9 mouse cellular contexts compared by ENCODE assay signal in genomic region chr9:78588411-78589033, GRCm38 (mm10). TPM values are rescaled to one million over a fixed set of nuclear protein-coding genes. Genes with fewer than 3 reads are reported as not detected.
A peak's percentile ranks its signal among the peaks of the same experiment; 100 is the strongest.
DNase-seq lines count a peak whose midpoint lies in the region; ATAC-seq and TF ChIP-seq lines count a peak whose summit lies in the region.
"Had no signal": no experiment of that assay in that cellular context is flagged by ENCODE, and none has a peak within 500 bp of the region (broad histone marks: within the 10 kb centered on the region; RNA-seq: fewer than 3 reads in every experiment).

No protein-coding gene starts in this region.

- DNase-seq in frontal cortex, postnatal 25 days (ENCODE audit: low spot score in 2 of 2) = no peak
- DNase-seq in adrenal gland, adult 8-10 months = peak; percentile 20
- DNase-seq in hindbrain, embryonic 14.5 days (ENCODE audit: low spot score) = no peak
- peak in 1 of 3 experiments; percentile 32 for DNase-seq in liver, embryonic 14.5 days (ENCODE audit: low read depth in 3 of 3, low spot score in 3 of 3)
- peak; percentile 21 for DNase-seq in midbrain, postnatal 0 days (ENCODE audit: low spot score)
- DNase-seq in retina, postnatal 1 day = no peak

- TF ChIP-seq EP300 in liver, embryonic 14.5 days (IDR thresholded peaks at IDR 0.05; ENCODE audit: low read depth) = no peak

- H3K27ac ChIP-seq in forebrain, embryonic 15.5 days (replicated peaks) = peak overlapping the region; percentile 71
- peak overlapping the region; percentile 63 for H3K27ac ChIP-seq in hindbrain, embryonic 14.5 days
- no peak overlapping the region for H3K27ac ChIP-seq in liver, embryonic 14.5 days
- H3K27ac ChIP-seq in midbrain, postnatal 0 days (ENCODE audit: low read depth, low read length) = peak overlapping the region; percentile 83

- H3K27me3 ChIP-seq in forebrain, embryonic 15.5 days = no peaks in the 10 kb centered on the region
- no peaks in the 10 kb centered on the region for H3K27me3 ChIP-seq in hindbrain, embryonic 14.5 days (ENCODE audit: control insufficient read depth, insufficient read depth, low read length)
- no peaks in the 10 kb centered on the region for H3K27me3 ChIP-seq in liver, embryonic 14.5 days (ENCODE audit: control insufficient read depth, insufficient read depth, low read length)
- no peaks in the 10 kb centered on the region for H3K27me3 ChIP-seq in midbrain, postnatal 0 days (ENCODE audit: insufficient read depth, low read length)
- H3K27me3 ChIP-seq: Patski had no signal

- H3K4me2 ChIP-seq in forebrain, embryonic 15.5 days (replicated peaks) = peak overlapping the region; percentile 48
- peak overlapping the region; percentile 56 for H3K4me2 ChIP-seq in hindbrain, embryonic 14.5 days (replicated peaks)
- peak overlapping the region; percentile 61 for H3K4me2 ChIP-seq in liver, embryonic 14.5 days (ENCODE audit: low read depth)
- H3K4me2 ChIP-seq in midbrain, postnatal 0 days (ENCODE audit: low read depth, low read length, poor library complexity, severe bottlenecking) = peak overlapping the region; percentile 59

- no peaks in the 10 kb centered on the region for H3K36me3 ChIP-seq in forebrain, embryonic 15.5 days
- H3K36me3 ChIP-seq in hindbrain, embryonic 14.5 days (replicated peaks; ENCODE audit: control insufficient read depth, insufficient read depth) = 0 out of 2 replicates have a peak, but pooled peaks cover 8% of the 10 kb centered on the region
- H3K36me3 ChIP-seq in liver, embryonic 14.5 days (replicated peaks; ENCODE audit: control insufficient read depth, insufficient read depth, low read depth) = no peaks in the 10 kb centered on the region
- 0 out of 2 replicates have a peak, but pooled peaks cover 3% of the 10 kb centered on the region for H3K36me3 ChIP-seq in midbrain, postnatal 0 days (ENCODE audit: insufficient read depth, low read length)

- H3K9ac ChIP-seq in forebrain, embryonic 15.5 days (replicated peaks) = no peak overlapping the region; the same call in 1 of the 2 replicates
- peak overlapping the region; percentile 67; the same call in 1 of the 2 replicates for H3K9ac ChIP-seq in hindbrain, embryonic 14.5 days
- H3K9ac ChIP-seq in liver, embryonic 14.5 days (replicated peaks) = peak overlapping the region; percentile 31; the same call in 1 of the 2 replicates
- no peak overlapping the region for H3K9ac ChIP-seq in midbrain, postnatal 0 days (replicated peaks; ENCODE audit: low read length, poor library complexity, severe bottlenecking)

- H3K4me3 ChIP-seq in forebrain, embryonic 15.5 days = peak overlapping the region; percentile 65
- H3K4me3 ChIP-seq in hindbrain, embryonic 14.5 days (replicated peaks; ENCODE audit: low read length) = peak overlapping the region; percentile 55
- peak overlapping the region; percentile 38 to 65 for H3K4me3 ChIP-seq in liver, embryonic 14.5 days (ENCODE audit: insufficient read depth in 1 of 2, low read depth in 2 of 2, low read length in 2 of 2)
- H3K4me3 ChIP-seq in midbrain, postnatal 0 days (ENCODE audit: low read depth, low read length) = peak overlapping the region; percentile 66

- peaks cover 4% of the 10 kb centered on the region; the same call in 1 of the 2 replicates for H3K4me1 ChIP-seq in forebrain, embryonic 15.5 days
- H3K4me1 ChIP-seq in hindbrain, embryonic 14.5 days (replicated peaks; ENCODE audit: control insufficient read depth, insufficient read depth, low read length) = peaks cover 7% of the 10 kb centered on the region; the same call in 1 of the 2 replicates
- H3K4me1 ChIP-seq in liver, embryonic 14.5 days (replicated peaks; ENCODE audit: control insufficient read depth in 2 of 2, insufficient read depth in 2 of 2, low read length in 1 of 2) = peaks cover 8 to 12% of the 10 kb centered on the region in 2 experiments; a peak in 3 of 4 replicates
- H3K4me1 ChIP-seq in midbrain, postnatal 0 days (ENCODE audit: insufficient read depth, low read length) = no peaks in the 10 kb centered on the region; the same call in 1 of the 2 replicates

- 81% methylated on average over 10 of the region's 10 CpGs for WGBS in forebrain, embryonic 15.5 days
- WGBS in hindbrain, embryonic 14.5 days = 75% methylated on average over 10 of the region's 10 CpGs
- 18% methylated on average over 10 of the region's 10 CpGs for WGBS in liver, embryonic 14.5 days (ENCODE audit: insufficient replicate concordance)
- 81% methylated on average over 10 of the region's 10 CpGs for WGBS in midbrain, postnatal 0 days

- TF ChIP-seq CTCF in liver, embryonic 14.5 days (IDR thresholded peaks at IDR 0.05; ENCODE audit: low read depth) = no peak
- no peak for TF ChIP-seq CTCF in midbrain, postnatal 0 days (IDR thresholded peaks at IDR 0.05)

- no peaks in the 10 kb centered on the region for H3K9me3 ChIP-seq in forebrain, embryonic 15.5 days
- no peaks in the 10 kb centered on the region for H3K9me3 ChIP-seq in hindbrain, embryonic 14.5 days (ENCODE audit: control insufficient read depth, low read length)
- no peaks in the 10 kb centered on the region for H3K9me3 ChIP-seq in liver, embryonic 14.5 days (ENCODE audit: control insufficient read depth, low read length)
- H3K9me3 ChIP-seq in midbrain, postnatal 0 days (ENCODE audit: low read length) = no peaks in the 10 kb centered on the region

- ATAC-seq in frontal cortex, adult (ENCODE audit: low TSS enrichment) = peak; percentile 29
- ATAC-seq in forebrain, embryonic 15.5 days (replicated peaks) = peak; percentile 53
- peak; percentile 32; the same call in 1 of the 2 replicates for ATAC-seq in hindbrain, embryonic 14.5 days (ENCODE audit: low FRiP score)
- peak; percentile 37 for ATAC-seq in liver, embryonic 14.5 days (ENCODE audit: insufficient read depth)
- peak; percentile 57 for ATAC-seq in midbrain, postnatal 0 days (ENCODE audit: low FRiP score)

RNA-seq across cellular contexts. Expression of gene Slc17a5, which starts 0.7 kb away (rescaled TPM):
- total RNA-seq in adrenal gland, adult 8-10 months (2022) = 10 to 100 TPM; 11.1 to 13.3 (median 12.8) TPM
- 15.9 and 18.0 TPM in 2 replicates for polyA plus RNA-seq in forebrain, embryonic 15.5 days (2015; fragmentation: Nextera tagmentation; extraction: Ambion mirVana)
- polyA plus RNA-seq in hindbrain, embryonic 14.5 days (2014; fragmentation: Nextera tagmentation; extraction: Ambion mirVana) = 15.5 and 16.7 TPM in 2 replicates
- polyA plus RNA-seq in liver, embryonic 14.5 days (2012; rRNA removed) = 1.7 and 2.4 TPM in 2 replicates
- 3.2 and 3.8 TPM in 2 replicates for polyA plus RNA-seq in liver, embryonic 14.5 days (2014; fragmentation: Nextera tagmentation; extraction: Ambion mirVana)
- total RNA-seq in midbrain, postnatal 0 days (2014; rRNA removed) = 14.7 and 15.1 TPM in 2 replicates
- polyA plus RNA-seq in midbrain, postnatal 0 days (2015; fragmentation: Nextera tagmentation; extraction: Ambion mirVana) = 12.8 and 16.8 TPM in 2 replicates

RNA-seq across cellular contexts. Expression of gene Cd109, which starts 26.8 kb away (rescaled TPM):
- total RNA-seq in adrenal gland, adult 8-10 months (2022) = under 1 TPM; 0.09 to 0.46 (median 0.24) TPM
- 1.1 and 1.5 TPM in 2 replicates for polyA plus RNA-seq in forebrain, embryonic 15.5 days (2015; fragmentation: Nextera tagmentation; extraction: Ambion mirVana)
- polyA plus RNA-seq in hindbrain, embryonic 14.5 days (2014; fragmentation: Nextera tagmentation; extraction: Ambion mirVana) = 2.1 and 2.2 TPM in 2 replicates
- 0.05 and 0.07 TPM in 2 replicates for polyA plus RNA-seq in liver, embryonic 14.5 days (2012; rRNA removed)
- 0.03 and 0.06 TPM in 2 replicates for polyA plus RNA-seq in liver, embryonic 14.5 days (2014; fragmentation: Nextera tagmentation; extraction: Ambion mirVana)
- total RNA-seq in midbrain, postnatal 0 days (2014; rRNA removed) = 2.4 and 4.2 TPM in 2 replicates
- polyA plus RNA-seq in midbrain, postnatal 0 days (2015; fragmentation: Nextera tagmentation; extraction: Ambion mirVana) = 0.86 and 1.1 TPM in 2 replicates

Comparison
In these comparisons a context has a peak if more than half of its experiments do, and no peak if none do; other contexts are left out.
1. DNase-seq: peak in adrenal gland, adult 8-10 months (single experiment) and midbrain, postnatal 0 days (single experiment); none in frontal cortex, postnatal 25 days (0 of 2), hindbrain, embryonic 14.5 days (single experiment) and retina, postnatal 1 day (single experiment).
2. H3K9ac ChIP-seq: peak in hindbrain, embryonic 14.5 days (single experiment) and liver, embryonic 14.5 days (single experiment); none in forebrain, embryonic 15.5 days (single experiment) and midbrain, postnatal 0 days (single experiment).
3. Peak in every context shown above with its lines, with median percentiles within 50 percentile points of each other: ATAC-seq, H3K4me2 ChIP-seq and H3K4me3 ChIP-seq.